Mouse (Mus musculus): ENCODE measurements around the gene Taco1. TPM values are rescaled to one million over a fixed set of nuclear protein-coding genes. Genes with fewer than 3 reads are reported as not detected.

Gene Taco1
- 6.9 TPM for polyA plus RNA-seq (2014; fragmentation: Illumina TruSeq; extraction: RNeasy Lipid Tissue Mini Kit (QIAGEN cat#74804))

DNA sequence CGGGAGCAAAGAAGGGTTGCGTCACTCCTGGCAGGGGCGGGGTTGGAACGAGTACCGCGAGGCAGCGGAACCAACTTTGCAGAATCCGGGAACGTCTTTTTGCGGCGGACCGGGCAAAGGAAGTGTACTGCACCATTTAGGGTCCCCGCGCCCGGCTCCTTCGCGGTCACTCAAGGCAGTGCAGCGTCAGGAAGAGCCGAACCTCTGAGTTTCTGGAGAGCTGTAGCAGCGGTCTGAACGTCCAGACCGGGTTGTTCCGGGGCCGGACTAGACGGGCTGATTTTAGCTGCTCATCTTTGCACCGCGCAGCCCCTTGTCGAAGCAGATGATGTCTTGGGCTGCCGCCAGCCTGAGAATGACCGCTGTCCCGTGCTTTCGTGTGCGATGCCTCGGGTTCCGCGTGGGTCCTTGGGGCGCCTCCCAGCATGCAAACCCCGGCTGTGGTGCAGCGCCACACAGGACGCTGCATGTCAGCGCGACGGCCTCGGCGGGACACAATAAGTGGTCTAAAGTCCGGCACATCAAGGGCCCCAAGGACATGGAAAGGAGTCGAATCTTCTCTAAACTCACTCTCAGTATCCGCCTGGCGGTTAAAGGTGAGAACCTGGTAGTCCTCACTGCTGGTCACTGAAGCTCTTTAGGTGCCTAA, at the start of gene Taco1:
Gene Taco1, plus strand, starts transcription at position 139 of the 649 bp plus-strand sequence.

DNA sequence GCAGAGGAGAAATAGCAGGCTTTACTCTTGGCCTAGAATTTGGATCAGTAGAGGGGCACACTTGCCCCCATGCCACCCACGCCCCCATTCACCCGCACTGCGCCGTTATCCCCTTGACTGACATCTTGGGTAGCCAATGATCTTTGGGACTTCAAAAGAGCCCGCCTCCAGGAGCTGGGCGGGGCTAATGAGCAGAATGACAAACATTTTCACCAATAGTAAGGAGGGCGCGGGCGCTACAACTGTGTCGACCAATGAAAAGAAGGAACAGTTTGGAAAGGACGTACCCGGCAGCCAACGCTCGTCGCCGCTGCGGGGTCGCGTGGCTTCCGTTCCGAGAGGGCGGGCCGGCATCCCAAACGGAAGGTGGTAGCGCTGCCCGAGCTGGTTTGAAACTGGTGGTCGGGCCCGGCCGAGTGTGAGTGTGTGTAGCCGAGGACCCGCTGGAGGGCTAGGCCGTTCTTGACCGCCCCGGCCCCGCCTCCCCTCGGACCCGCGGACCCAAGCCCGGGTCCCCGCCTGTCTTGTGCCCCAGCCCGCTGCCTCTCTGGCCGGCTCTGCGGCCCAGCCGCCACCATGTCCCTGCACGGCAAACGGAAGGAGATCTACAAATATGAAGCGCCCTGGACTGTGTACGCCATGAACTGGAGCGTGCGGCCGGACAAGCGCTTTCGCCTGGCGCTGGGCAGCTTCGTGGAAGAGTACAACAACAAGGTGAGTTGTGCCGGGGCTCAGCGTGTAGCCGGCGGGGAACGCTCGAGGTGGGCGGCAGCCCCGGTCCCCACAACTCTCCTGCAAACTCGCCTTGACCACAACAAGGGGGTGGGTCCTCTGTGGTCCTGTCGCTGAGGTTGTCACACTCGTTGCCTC, 29.1 kb upstream of the Taco1 start, which contains the start of gene Dcaf7:
Gene Dcaf7, plus strand, starts transcription at position 325 of the 870 bp plus-strand sequence.

DNA sequence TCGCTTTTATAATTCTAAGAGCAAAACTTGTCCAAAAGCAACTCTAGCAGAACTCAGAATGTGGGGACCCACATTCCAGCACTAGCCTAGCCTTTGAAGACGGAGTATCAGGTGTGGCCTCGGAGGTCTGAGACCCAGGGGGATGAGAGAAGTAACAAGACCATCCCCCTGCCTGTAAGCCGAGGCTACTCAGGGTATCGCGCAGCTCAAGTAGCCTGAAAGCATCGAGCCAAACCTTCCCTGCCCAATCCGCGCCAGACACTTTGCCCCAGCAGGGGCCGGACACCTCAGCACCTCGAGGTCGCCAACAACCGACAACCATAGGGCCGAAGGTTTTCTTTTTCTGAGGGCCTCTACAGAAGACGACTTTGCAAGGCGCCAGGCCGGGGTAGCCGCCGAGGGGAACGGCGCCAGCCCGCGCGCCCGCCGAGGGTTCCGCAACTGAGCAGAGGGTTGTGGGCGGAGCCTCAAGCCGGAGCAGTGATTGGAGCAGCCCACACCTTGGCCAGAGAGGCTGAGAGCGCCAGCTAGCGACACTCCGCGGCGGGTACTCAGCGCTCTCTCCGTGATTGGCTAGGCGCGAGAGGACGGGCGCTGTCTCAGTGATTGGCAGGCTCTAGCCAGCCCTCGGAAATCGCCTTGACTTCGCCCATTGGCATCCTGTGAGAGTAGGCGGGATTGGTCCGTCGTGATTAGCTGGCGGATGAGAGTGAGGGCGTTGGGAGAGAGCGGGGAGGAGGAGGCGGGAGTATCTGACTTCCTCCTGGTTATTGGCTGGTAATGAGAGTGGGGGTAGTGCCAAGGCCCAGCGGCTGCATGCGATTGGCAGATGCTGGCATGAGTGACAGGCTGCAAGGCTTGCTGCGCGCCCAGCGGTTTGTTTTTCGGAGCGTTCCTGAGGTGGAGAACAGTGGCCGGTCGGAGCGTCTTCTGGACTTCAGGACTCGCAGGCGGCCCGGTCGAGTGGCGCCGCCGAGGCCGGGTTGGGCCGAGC, 18.1 kb downstream of the Taco1 start, which contains the start of gene Map3k3:
Gene Map3k3, plus strand, starts transcription at position 906 of the 994 bp plus-strand sequence.

Other genes starting within 250 kb of the Taco1 start
- gene Cyb561, start 112.7 kb upstream of the Taco1 start, polyA plus RNA-seq (2014; fragmentation: Illumina TruSeq; extraction: RNeasy Lipid Tissue Mini Kit (QIAGEN cat#74804)), result 6.7 TPM
- 5.1 TPM for gene Ace, start 98.1 kb upstream of the Taco1 start, polyA plus RNA-seq (2014; fragmentation: Illumina TruSeq; extraction: RNeasy Lipid Tissue Mini Kit (QIAGEN cat#74804))
- gene Ace3, start 71.4 kb upstream of the Taco1 start, polyA plus RNA-seq (2014; fragmentation: Illumina TruSeq; extraction: RNeasy Lipid Tissue Mini Kit (QIAGEN cat#74804)), result not detected
- not detected for gene Kcnh6, start 57.9 kb upstream of the Taco1 start, polyA plus RNA-seq (2014; fragmentation: Illumina TruSeq; extraction: RNeasy Lipid Tissue Mini Kit (QIAGEN cat#74804))
- 49.1 TPM for gene Dcaf7, start 29.2 kb upstream of the Taco1 start, polyA plus RNA-seq (2014; fragmentation: Illumina TruSeq; extraction: RNeasy Lipid Tissue Mini Kit (QIAGEN cat#74804))
- gene Map3k3, start 18.6 kb downstream of the Taco1 start, polyA plus RNA-seq (2014; fragmentation: Illumina TruSeq; extraction: RNeasy Lipid Tissue Mini Kit (QIAGEN cat#74804)), result 10.9 TPM
- gene Gm10840, start 94.8 kb downstream of the Taco1 start, polyA plus RNA-seq (2014; fragmentation: Illumina TruSeq; extraction: RNeasy Lipid Tissue Mini Kit (QIAGEN cat#74804)), result not detected
- 2.9 TPM for gene Limd2, start 94.8 kb downstream of the Taco1 start, polyA plus RNA-seq (2014; fragmentation: Illumina TruSeq; extraction: RNeasy Lipid Tissue Mini Kit (QIAGEN cat#74804))
- gene Strada, start 136.1 kb downstream of the Taco1 start, polyA plus RNA-seq (2014; fragmentation: Illumina TruSeq; extraction: RNeasy Lipid Tissue Mini Kit (QIAGEN cat#74804)), result 13.3 TPM
- 161 TPM for gene Ccdc47, start 150.3 kb downstream of the Taco1 start, polyA plus RNA-seq (2014; fragmentation: Illumina TruSeq; extraction: RNeasy Lipid Tissue Mini Kit (QIAGEN cat#74804))
- gene Ddx42, start 150.9 kb downstream of the Taco1 start, polyA plus RNA-seq (2014; fragmentation: Illumina TruSeq; extraction: RNeasy Lipid Tissue Mini Kit (QIAGEN cat#74804)), result 70.3 TPM
- 23.5 TPM for gene Ftsj3, start 190.0 kb downstream of the Taco1 start, polyA plus RNA-seq (2014; fragmentation: Illumina TruSeq; extraction: RNeasy Lipid Tissue Mini Kit (QIAGEN cat#74804))
- 23.1 TPM for gene Psmc5, start 190.1 kb downstream of the Taco1 start, polyA plus RNA-seq (2014; fragmentation: Illumina TruSeq; extraction: RNeasy Lipid Tissue Mini Kit (QIAGEN cat#74804))
- 12.7 TPM for gene Smarcd2, start 206.9 kb downstream of the Taco1 start, polyA plus RNA-seq (2014; fragmentation: Illumina TruSeq; extraction: RNeasy Lipid Tissue Mini Kit (QIAGEN cat#74804))
- not detected for gene Tcam1, start 210.6 kb downstream of the Taco1 start, polyA plus RNA-seq (2014; fragmentation: Illumina TruSeq; extraction: RNeasy Lipid Tissue Mini Kit (QIAGEN cat#74804))
- not detected for gene Gh, start 235.8 kb downstream of the Taco1 start, polyA plus RNA-seq (2014; fragmentation: Illumina TruSeq; extraction: RNeasy Lipid Tissue Mini Kit (QIAGEN cat#74804))
- gene Cd79b, start 248.7 kb downstream of the Taco1 start, polyA plus RNA-seq (2014; fragmentation: Illumina TruSeq; extraction: RNeasy Lipid Tissue Mini Kit (QIAGEN cat#74804)), result not detected